Mouse (Mus musculus) MEL (cell line): ENCODE measurements around the gene Hilpda. TPM values are rescaled to one million over a fixed set of nuclear protein-coding genes. Genes with fewer than 3 reads are reported as not detected.

ENCODE experiments used
- DNase-seq: peaks from one replicate; pipeline ENCODE4 v3.0.0; 2011; ENCODE audit warnings: low read depth, low spot score
- H3K27ac ChIP-seq: 2 replicates; pipeline ENCODE4 v1.5.1; 2012; ENCODE audit warnings: low read depth, mild to moderate bottlenecking, control low read depth, low read length, moderate library complexity; ENCODE audit not compliant: control insufficient read depth
- H3K27me3 ChIP-seq, 2 experiments: fragments of 150-350 bp in 1 of 2; sonication (generic) in 1 of 2; 2 replicates each; pipeline ENCODE4 v1.6.1; 2012; ENCODE audit warnings: low read length in 2 of 2, mild to moderate bottlenecking in 2 of 2, improper control_type of control experiment in 1 of 2, moderate library complexity in 1 of 2; ENCODE audit not compliant: insufficient read depth in 2 of 2, control insufficient read depth in 1 of 2
- H3K36me3 ChIP-seq, 2 experiments: 2 replicates each; pipeline ENCODE4 v1.6.1; 2012 to 2014; ENCODE audit warnings: low read length in 2 of 2, improper control_type of control experiment in 1 of 2, inconsistent platforms in 1 of 2, mild to moderate bottlenecking in 1 of 2; ENCODE audit not compliant: insufficient read depth in 2 of 2, control insufficient read depth in 1 of 2
- H3K4me1 ChIP-seq, 2 experiments: fragments of 150-350 bp in 1 of 2; sonication (generic) in 1 of 2; 2 replicates each; pipeline ENCODE4 v1.6.1; 2012; ENCODE audit warnings: low read length in 2 of 2, improper control_type of control experiment in 1 of 2, mild to moderate bottlenecking in 1 of 2; ENCODE audit not compliant: insufficient read depth in 2 of 2, control insufficient read depth in 1 of 2
- H3K4me3 ChIP-seq, 2 experiments: fragments of 150-350 bp in 1 of 2; sonication (generic) in 1 of 2; 2 replicates each; pipeline ENCODE4 v1.5.1; 2012; ENCODE audit warnings: low read depth in 2 of 2, low read length in 2 of 2, mild to moderate bottlenecking in 2 of 2, moderate library complexity in 2 of 2, control low read depth in 1 of 2, improper control_type of control experiment in 1 of 2; ENCODE audit not compliant: control insufficient read depth in 1 of 2, insufficient read depth in 1 of 2
- H3K79me2 ChIP-seq: 2 replicates; pipeline ENCODE4 v1.6.1; 2012; ENCODE audit warnings: mild to moderate bottlenecking, low read length, moderate library complexity; ENCODE audit not compliant: control insufficient read depth, poor library complexity, insufficient read depth
- H3K9ac ChIP-seq: 2 replicates; pipeline ENCODE4 v1.6.1; 2012; ENCODE audit warnings: low read depth, mild to moderate bottlenecking, control low read depth, low read length, moderate library complexity; ENCODE audit not compliant: control insufficient read depth, poor library complexity, severe bottlenecking
- H3K9me3 ChIP-seq: fragments of 150-350 bp; sonication (generic); replicated peaks from 2 replicates; pipeline ENCODE4 v1.6.1; 2012; ENCODE audit warnings: mild to moderate bottlenecking, low read length, improper control_type of control experiment, moderate library complexity; ENCODE audit not compliant: insufficient read depth
- CHD1 ChIP-seq: IDR thresholded peaks from 2 replicates; pipeline ENCODE4 v1.6.1; 2012; ENCODE audit warnings: low read depth, mild to moderate bottlenecking, inconsistent platforms, low read length, improper control_type of control experiment
- E2F4 ChIP-seq: IDR thresholded peaks from 2 replicates; pipeline ENCODE4 v1.6.1; 2011; ENCODE audit warnings: low read depth, low read length, improper control_type of control experiment, borderline replicate concordance
- GATA1 ChIP-seq: IDR thresholded peaks from 2 replicates; pipeline ENCODE4 v1.6.1; 2011; ENCODE audit warnings: low read depth, low read length, improper control_type of control experiment
- KAT2A ChIP-seq: conservative IDR thresholded peaks from 2 replicates; pipeline ENCODE4 v1.6.1; 2012; ENCODE audit warnings: low read depth, low read length, improper control_type of control experiment, inconsistent platforms
- MAFK ChIP-seq: IDR thresholded peaks from 2 replicates; pipeline ENCODE4 v1.6.1; 2011; ENCODE audit warnings: low read depth, mild to moderate bottlenecking, low read length, improper control_type of control experiment, borderline replicate concordance
- MAZ ChIP-seq: IDR thresholded peaks from 2 replicates; pipeline ENCODE4 v1.6.1; 2012; ENCODE audit warnings: low read depth, mild to moderate bottlenecking, inconsistent platforms, low read length, improper control_type of control experiment
- MEF2A ChIP-seq: IDR thresholded peaks from 2 replicates; pipeline ENCODE4 v1.6.1; 2014; ENCODE audit warnings: low read depth, mild to moderate bottlenecking, inconsistent platforms, low read length, improper control_type of control experiment; ENCODE audit not compliant: poor library complexity, insufficient replicate concordance, severe bottlenecking; ENCODE audit errors: extremely low read depth
- NELFE ChIP-seq: IDR thresholded peaks from 2 replicates; pipeline ENCODE4 v1.6.1; 2011; ENCODE audit warnings: low read depth, low read length, improper control_type of control experiment
- POLR2A ChIP-seq, 2 experiments: IDR thresholded peaks; 2 replicates each; pipeline ENCODE4 v1.6.1; 2011 to 2012; ENCODE audit warnings: low read length in 2 of 2, mild to moderate bottlenecking in 2 of 2, control low read depth in 1 of 2, improper control_type of control experiment in 1 of 2, low read depth in 1 of 2, moderate library complexity in 1 of 2; ENCODE audit not compliant: control insufficient read depth in 1 of 2, insufficient read depth in 1 of 2, poor library complexity in 1 of 2
- RAD21 ChIP-seq: IDR thresholded peaks from 2 replicates; pipeline ENCODE4 v1.6.1; 2011; ENCODE audit warnings: mild to moderate bottlenecking, low read depth, low read length, improper control_type of control experiment
- RCOR1 ChIP-seq: IDR thresholded peaks from 2 replicates; pipeline ENCODE4 v1.6.1; 2012; ENCODE audit warnings: low read depth, mild to moderate bottlenecking, inconsistent platforms, low read length, improper control_type of control experiment
- SIN3A ChIP-seq: IDR thresholded peaks from 2 replicates; pipeline ENCODE4 v1.6.1; 2012; ENCODE audit warnings: low read length, improper control_type of control experiment, inconsistent platforms
- SMC3 ChIP-seq: IDR thresholded peaks from 2 replicates; pipeline ENCODE4 v1.6.1; 2011; ENCODE audit warnings: low read depth, low read length, improper control_type of control experiment
- TCF12 ChIP-seq: IDR thresholded peaks from 2 replicates; pipeline ENCODE4 v1.6.1; 2014; ENCODE audit warnings: low read depth, mild to moderate bottlenecking, inconsistent platforms, low read length, improper control_type of control experiment, moderate library complexity
- USF1 ChIP-seq: IDR thresholded peaks from 2 replicates; pipeline ENCODE4 v1.6.1; 2014; ENCODE audit warnings: low read depth, mild to moderate bottlenecking, inconsistent platforms, low read length, improper control_type of control experiment, moderate library complexity
- ZKSCAN1 ChIP-seq: IDR thresholded peaks from 2 replicates; pipeline ENCODE4 v1.6.1; 2012; ENCODE audit warnings: low read depth, mild to moderate bottlenecking, inconsistent platforms, low read length, improper control_type of control experiment, moderate library complexity
- polyA plus RNA-seq, 2 experiments: library from polyadenylated mRNA; stranded (reverse) in 1 of 2; unstranded in 1 of 2; fragments of >175 nt in 1 of 2; fragments of >200 nt in 1 of 2; gene quantifications; 2 replicates each; pipeline versions ENCODE4 v1.2.1 to v1.2.4; 2012; ENCODE audit warnings: low replicate concordance in 2 of 2, low read depth in 1 of 2; ENCODE audit not compliant: insufficient read length in 2 of 2, insufficient read depth in 1 of 2, missing spikeins in 1 of 2
- total RNA-seq: library from RNA; depleted of rRNA; stranded (reverse); fragments of 300-350 nt; gene quantifications from 2 replicates; pipeline ENCODE4 v1.2.3, GENCODE M21; 2012

Gene Hilpda
- total and polyA plus RNA-seq, 3 experiments: 17.0 to 18.1 TPM; not detected in 1

GRCm38 (mm10) chr6:29318879-29319278 is 46.6 kb downstream of the Hilpda start, which contains the start of gene Fam71f1:
TSS of gene Fam71f1 (plus strand) at chr6:29319140.
- no peak within 1 kb of the TSS for H3K4me3 ChIP-seq
- H3K36me3 ChIP-seq: no peaks in the 10 kb centered on the region; a peak in 1 of 4 replicates
- peaks cover 0 to 6% of the 10 kb centered on the region in 2 experiments; a peak in 1 of 4 replicates for H3K4me1 ChIP-seq
- TF ChIP-seq GATA1 (no peak), MEF2A (no peak), KAT2A (no peak), SMC3 (no peak), RCOR1 (no peak), CHD1 (no peak), POLR2A (IDR thresholded peaks at IDR 0.05; ENCODE audit: control insufficient read depth in 1 of 2, insufficient read depth in 1 of 2, low read depth in 1 of 2, low read length in 2 of 2, poor library complexity in 1 of 2) (no peak), TCF12 (no peak), MAZ (no peak), USF1 (no peak), RAD21 (no peak), NELFE (no peak), ZKSCAN1 (no peak), MAFK (no peak), SIN3A (no peak)
- H3K79me2 ChIP-seq: no peaks in the 10 kb centered on the region
- peaks cover 2 to 5% of the 10 kb centered on the region in 2 experiments for H3K27me3 ChIP-seq
- H3K27ac ChIP-seq: no peak within 1 kb of the TSS
- DNase-seq: no peak
- H3K9ac ChIP-seq: no peak within 1 kb of the TSS
- no peaks in the 10 kb centered on the region for H3K9me3 ChIP-seq

- H3K4me3 ChIP-seq: no peak overlapping the region
- no peak overlapping the region for H3K9ac ChIP-seq
- H3K4me1 ChIP-seq: peaks cover 0 to 6% of the 10 kb centered on the region in 2 experiments; a peak in 1 of 4 replicates
- no peak for DNase-seq
- no peaks in the 10 kb centered on the region; a peak in 1 of 4 replicates for H3K36me3 ChIP-seq
- no peak for TF ChIP-seq RAD21
- no peak for TF ChIP-seq E2F4
- TF ChIP-seq MAFK: no peak
- peaks cover 2 to 5% of the 10 kb centered on the region in 2 experiments; a peak in 3 of 4 replicates for H3K27me3 ChIP-seq
- H3K27ac ChIP-seq: no peak overlapping the region
- no peaks in the 10 kb centered on the region for H3K79me2 ChIP-seq
- no peaks in the 10 kb centered on the region for H3K9me3 ChIP-seq
Observed at GRCm38 (mm10) chr6:29321586-29321985, 49.3 kb downstream of the Hilpda start.
